Mouse (Mus musculus): ENCODE data around the gene Cyp2t4. TPM values are rescaled to one million over a fixed set of nuclear protein-coding genes. Genes with fewer than 3 reads are reported as not detected.
A peak's percentile ranks its signal among the peaks of the same experiment; 100 is the strongest.

Cyp2t4 gene
- polyA plus RNA-seq, 1 experiment from 2014 or later, result not detected

GRCm38 (mm10) chr7:27128162-27128561, 25.4 kb upstream of the Cyp2t4 start:
- no peak overlapping the region for H3K27ac ChIP-seq (ENCODE audit: low read depth, low read length)
- no peaks in the 10 kb centered on the region for H3K4me1 ChIP-seq (ENCODE audit: control insufficient read depth, insufficient read depth, low read length)
- H3K4me3 ChIP-seq (ENCODE audit: low read length), result no peak overlapping the region
- peaks cover 2% of the 10 kb centered on the region; the same call in 1 of the 2 replicates for H3K9me3 ChIP-seq (ENCODE audit: control insufficient read depth, low read length)
- H3K36me3 ChIP-seq (ENCODE audit: control insufficient read depth, insufficient read depth, low read length), result no peaks in the 10 kb centered on the region
- no peak overlapping the region for H3K9ac ChIP-seq (ENCODE audit: low read depth, low read length)
- H3K27me3 ChIP-seq (ENCODE audit: control insufficient read depth, insufficient read depth, low read length), result no peaks in the 10 kb centered on the region
- H3K4me2 ChIP-seq (replicated peaks; ENCODE audit: low read depth, low read length), result no peak overlapping the region
- ATAC-seq (ENCODE audit: low FRiP score, low TSS enrichment), result peak; percentile 68; the same call in 1 of the 2 replicates
- WGBS, result 51% methylated on average over 3 of the region's 3 CpGs

GRCm38 (mm10) chr7:27128946-27129345, 24.6 kb upstream of the Cyp2t4 start:
- no peaks in the 10 kb centered on the region for H3K27me3 ChIP-seq (ENCODE audit: control insufficient read depth, insufficient read depth, low read length)

GRCm38 (mm10) chr7:27129811-27130210, 23.7 kb upstream of the Cyp2t4 start:
- H3K9ac ChIP-seq (ENCODE audit: low read depth, low read length), result no peak overlapping the region
- WGBS, result 88% methylated on average over 12 of the region's 12 CpGs
- no peak overlapping the region for H3K27ac ChIP-seq (ENCODE audit: low read depth, low read length)
- H3K4me3 ChIP-seq (ENCODE audit: low read length), result no peak overlapping the region
- ATAC-seq (ENCODE audit: low FRiP score, low TSS enrichment), result no peak
- no peak overlapping the region for H3K4me2 ChIP-seq (replicated peaks; ENCODE audit: low read depth, low read length)
- H3K4me1 ChIP-seq (ENCODE audit: control insufficient read depth, insufficient read depth, low read length), result no peaks in the 10 kb centered on the region
- no peaks in the 10 kb centered on the region for H3K27me3 ChIP-seq (ENCODE audit: control insufficient read depth, insufficient read depth, low read length)
- H3K36me3 ChIP-seq (ENCODE audit: control insufficient read depth, insufficient read depth, low read length), result no peaks in the 10 kb centered on the region
- H3K9me3 ChIP-seq (ENCODE audit: control insufficient read depth, low read length), result peaks cover 2% of the 10 kb centered on the region; the same call in 1 of the 2 replicates

More at GRCm38 (mm10) chr7:27128946-27129345, 24.6 kb upstream of the Cyp2t4 start:
- H3K36me3 ChIP-seq (ENCODE audit: control insufficient read depth, insufficient read depth, low read length), result no peaks in the 10 kb centered on the region
- peaks cover 2% of the 10 kb centered on the region; the same call in 1 of the 2 replicates for H3K9me3 ChIP-seq (ENCODE audit: control insufficient read depth, low read length)
- no peak overlapping the region for H3K4me2 ChIP-seq (replicated peaks; ENCODE audit: low read depth, low read length)
- WGBS, result 90% methylated on average over 13 of the region's 13 CpGs
- no peak overlapping the region for H3K27ac ChIP-seq (ENCODE audit: low read depth, low read length)
- ATAC-seq (ENCODE audit: low FRiP score, low TSS enrichment), result no peak
- H3K4me1 ChIP-seq (ENCODE audit: control insufficient read depth, insufficient read depth, low read length), result no peaks in the 10 kb centered on the region
- H3K4me3 ChIP-seq (ENCODE audit: low read length), result no peak overlapping the region
- H3K9ac ChIP-seq (ENCODE audit: low read depth, low read length), result no peak overlapping the region

GRCm38 (mm10) chr7:27130521-27131370, 22.8 kb upstream of the Cyp2t4 start:
- ATAC-seq (ENCODE audit: low FRiP score, low TSS enrichment), result no peak
- WGBS, result 88% methylated on average over 22 of the region's 22 CpGs

GRCm38 (mm10) chr7:27131387-27131786, 22.1 kb upstream of the Cyp2t4 start:
- no peak overlapping the region for H3K4me2 ChIP-seq (replicated peaks; ENCODE audit: low read depth, low read length)
- no peak overlapping the region for H3K27ac ChIP-seq (ENCODE audit: low read depth, low read length)
- no peaks in the 10 kb centered on the region for H3K27me3 ChIP-seq (ENCODE audit: control insufficient read depth, insufficient read depth, low read length)
- no peak overlapping the region for H3K9ac ChIP-seq (ENCODE audit: low read depth, low read length)
- ATAC-seq (ENCODE audit: low FRiP score, low TSS enrichment), result no peak
- 60% methylated on average over 2 of the region's 2 CpGs for WGBS
- H3K4me1 ChIP-seq (ENCODE audit: control insufficient read depth, insufficient read depth, low read length), result no peaks in the 10 kb centered on the region
- no peak overlapping the region for H3K4me3 ChIP-seq (ENCODE audit: low read length)
- no peaks in the 10 kb centered on the region for H3K36me3 ChIP-seq (ENCODE audit: control insufficient read depth, insufficient read depth, low read length)
- peaks cover 2% of the 10 kb centered on the region; the same call in 1 of the 2 replicates for H3K9me3 ChIP-seq (ENCODE audit: control insufficient read depth, low read length)

More at GRCm38 (mm10) chr7:27130521-27131370, 22.8 kb upstream of the Cyp2t4 start:
- H3K27me3 ChIP-seq (ENCODE audit: control insufficient read depth, insufficient read depth, low read length), result no peaks in the 10 kb centered on the region
- H3K4me2 ChIP-seq (replicated peaks; ENCODE audit: low read depth, low read length), result no peak overlapping the region
- no peaks in the 10 kb centered on the region for H3K36me3 ChIP-seq (ENCODE audit: control insufficient read depth, insufficient read depth, low read length)
- H3K9ac ChIP-seq (ENCODE audit: low read depth, low read length), result no peak overlapping the region
- H3K4me3 ChIP-seq (ENCODE audit: low read length), result no peak overlapping the region
- no peaks in the 10 kb centered on the region for H3K4me1 ChIP-seq (ENCODE audit: control insufficient read depth, insufficient read depth, low read length)
- peaks cover 2% of the 10 kb centered on the region; the same call in 1 of the 2 replicates for H3K9me3 ChIP-seq (ENCODE audit: control insufficient read depth, low read length)
- H3K27ac ChIP-seq (ENCODE audit: low read depth, low read length), result no peak overlapping the region

- Histone ChIP-seq H3K36me3 (ENCODE audit: control insufficient read depth, insufficient read depth, low read length) (no peaks in the 10 kb centered on the region), H3K27ac (ENCODE audit: low read depth, low read length) (no peak overlapping the region), H3K9ac (ENCODE audit: low read depth, low read length) (no peak overlapping the region), H3K27me3 (ENCODE audit: control insufficient read depth, insufficient read depth, low read length) (no peaks in the 10 kb centered on the region), H3K4me2 (replicated peaks; ENCODE audit: low read depth, low read length) (peak overlapping the region; percentile 3), H3K9me3 (ENCODE audit: control insufficient read depth, low read length) (peaks cover 2% of the 10 kb centered on the region; the same call in 1 of the 2 replicates), H3K4me1 (ENCODE audit: control insufficient read depth, insufficient read depth, low read length) (no peaks in the 10 kb centered on the region), H3K4me3 (ENCODE audit: low read length) (no peak overlapping the region)
- WGBS, result 10% methylated on average over 10 of the region's 10 CpGs
- ATAC-seq (ENCODE audit: low FRiP score, low TSS enrichment), result no peak
Measured at GRCm38 (mm10) chr7:27132588-27132987, 20.9 kb upstream of the Cyp2t4 start.

- 68% methylated on average over 12 of the region's 12 CpGs for WGBS
- H3K9me3 ChIP-seq (ENCODE audit: control insufficient read depth, low read length), result peaks cover 2% of the 10 kb centered on the region; the same call in 1 of the 2 replicates
Measured at GRCm38 (mm10) chr7:27133156-27133555, 20.4 kb upstream of the Cyp2t4 start.

GRCm38 (mm10) chr7:27133757-27134156, 19.8 kb upstream of the Cyp2t4 start:
- peaks cover 2% of the 10 kb centered on the region; the same call in 1 of the 2 replicates for H3K9me3 ChIP-seq (ENCODE audit: control insufficient read depth, low read length)
- no peaks in the 10 kb centered on the region for H3K4me1 ChIP-seq (ENCODE audit: control insufficient read depth, insufficient read depth, low read length)
- 81% methylated on average over 4 of the region's 4 CpGs for WGBS
- H3K9ac ChIP-seq (ENCODE audit: low read depth, low read length), result no peak overlapping the region
- H3K27me3 ChIP-seq (ENCODE audit: control insufficient read depth, insufficient read depth, low read length), result no peaks in the 10 kb centered on the region
- no peak overlapping the region for H3K4me3 ChIP-seq (ENCODE audit: low read length)
- H3K27ac ChIP-seq (ENCODE audit: low read depth, low read length), result no peak overlapping the region
- no peaks in the 10 kb centered on the region for H3K36me3 ChIP-seq (ENCODE audit: control insufficient read depth, insufficient read depth, low read length)
- no peak overlapping the region for H3K4me2 ChIP-seq (replicated peaks; ENCODE audit: low read depth, low read length)
- no peak for ATAC-seq (ENCODE audit: low FRiP score, low TSS enrichment)

More at GRCm38 (mm10) chr7:27133156-27133555, 20.4 kb upstream of the Cyp2t4 start:
- Histone ChIP-seq H3K4me2 (replicated peaks; ENCODE audit: low read depth, low read length) (no peak overlapping the region; the same call in 1 of the 2 replicates), H3K36me3 (ENCODE audit: control insufficient read depth, insufficient read depth, low read length) (no peaks in the 10 kb centered on the region), H3K4me1 (ENCODE audit: control insufficient read depth, insufficient read depth, low read length) (no peaks in the 10 kb centered on the region), H3K27me3 (ENCODE audit: control insufficient read depth, insufficient read depth, low read length) (no peaks in the 10 kb centered on the region), H3K9ac (ENCODE audit: low read depth, low read length) (no peak overlapping the region), H3K27ac (ENCODE audit: low read depth, low read length) (no peak overlapping the region), H3K4me3 (ENCODE audit: low read length) (no peak overlapping the region)
- ATAC-seq (ENCODE audit: low FRiP score, low TSS enrichment), result no peak

- Histone ChIP-seq H3K9me3 (ENCODE audit: control insufficient read depth, low read length) (peaks cover 5% of the 10 kb centered on the region), H3K4me3 (ENCODE audit: low read length) (no peak overlapping the region), H3K27ac (ENCODE audit: low read depth, low read length) (no peak overlapping the region), H3K4me1 (ENCODE audit: control insufficient read depth, insufficient read depth, low read length) (no peaks in the 10 kb centered on the region), H3K4me2 (replicated peaks; ENCODE audit: low read depth, low read length) (no peak overlapping the region), H3K36me3 (ENCODE audit: control insufficient read depth, insufficient read depth, low read length) (no peaks in the 10 kb centered on the region), H3K27me3 (ENCODE audit: control insufficient read depth, insufficient read depth, low read length) (no peaks in the 10 kb centered on the region), H3K9ac (ENCODE audit: low read depth, low read length) (no peak overlapping the region)
- WGBS, result 33% methylated on average over 8 of the region's 8 CpGs
- peak; percentile 56; the same call in 1 of the 2 replicates for ATAC-seq (ENCODE audit: low FRiP score, low TSS enrichment)
Measured at GRCm38 (mm10) chr7:27136410-27136996, 17.0 kb upstream of the Cyp2t4 start.

All from kidney, embryonic 14.5 days (tissue).